Mouse (Mus musculus): ENCODE data around the gene Mymx. TPM values are rescaled to one million over a fixed set of nuclear protein-coding genes. Genes with fewer than 3 reads are reported as not detected.
A peak's percentile ranks its signal among the peaks of the same experiment; 100 is the strongest.

The Mymx gene
- polyA plus RNA-seq, 1 experiment from 2014 or later: not detected

DNA sequence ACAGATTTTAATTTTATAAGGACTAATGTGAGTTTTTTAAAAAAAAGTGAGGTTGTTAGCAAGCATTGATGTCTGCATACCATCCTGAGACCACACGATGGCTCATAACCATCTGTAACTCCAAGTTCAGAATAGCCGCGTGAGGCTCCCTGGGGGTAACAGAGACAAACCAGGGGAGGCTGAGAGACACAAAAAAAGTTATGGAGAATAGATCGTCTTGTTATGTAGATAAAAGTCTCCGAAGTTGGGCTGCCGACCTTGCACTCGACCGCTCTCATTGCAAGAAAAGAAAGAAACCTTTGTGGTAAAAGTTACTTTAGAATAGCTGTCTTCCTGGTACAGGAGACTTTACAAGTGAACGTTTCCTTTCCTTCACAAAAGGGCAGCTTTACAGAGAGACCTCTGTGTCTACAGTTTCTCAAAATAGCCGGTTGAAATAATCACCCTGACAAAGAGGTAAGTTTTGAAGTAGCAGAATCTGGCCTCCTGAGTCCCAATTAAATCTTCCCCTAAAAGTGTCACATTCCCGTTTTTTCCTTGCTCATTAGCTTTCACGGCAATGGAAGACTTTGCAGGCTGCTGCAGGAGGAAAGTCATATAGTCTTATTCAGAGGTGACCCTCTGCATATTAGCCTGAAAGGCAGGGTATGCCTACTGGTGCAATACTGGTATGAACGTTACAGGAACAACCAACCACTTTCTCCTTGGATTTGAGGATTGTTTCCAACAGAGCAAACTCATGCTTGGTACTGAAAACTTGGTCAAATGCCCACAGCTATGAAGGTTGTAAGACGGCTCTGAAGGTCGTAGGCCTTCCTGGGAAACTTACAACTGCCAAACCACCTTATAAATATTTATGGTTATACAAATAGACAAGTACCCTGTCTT lies 5.3 kb upstream of the Mymx start:
- H3K4me1 ChIP-seq (replicated peaks): no peaks in the 10 kb centered on the region
- H3K27me3 ChIP-seq: no peaks in the 10 kb centered on the region
- H3K9me3 ChIP-seq: no peaks in the 10 kb centered on the region
- no peak overlapping the region for H3K9ac ChIP-seq
- WGBS: 77% methylated on average over 15 of the region's 15 CpGs
- H3K27ac ChIP-seq (replicated peaks): no peak overlapping the region
- no peak for ATAC-seq (ENCODE audit: low FRiP score, low read depth)
- H3K4me2 ChIP-seq: no peak overlapping the region
- H3K36me3 ChIP-seq: no peaks in the 10 kb centered on the region
- H3K4me3 ChIP-seq: no peak overlapping the region

DNA sequence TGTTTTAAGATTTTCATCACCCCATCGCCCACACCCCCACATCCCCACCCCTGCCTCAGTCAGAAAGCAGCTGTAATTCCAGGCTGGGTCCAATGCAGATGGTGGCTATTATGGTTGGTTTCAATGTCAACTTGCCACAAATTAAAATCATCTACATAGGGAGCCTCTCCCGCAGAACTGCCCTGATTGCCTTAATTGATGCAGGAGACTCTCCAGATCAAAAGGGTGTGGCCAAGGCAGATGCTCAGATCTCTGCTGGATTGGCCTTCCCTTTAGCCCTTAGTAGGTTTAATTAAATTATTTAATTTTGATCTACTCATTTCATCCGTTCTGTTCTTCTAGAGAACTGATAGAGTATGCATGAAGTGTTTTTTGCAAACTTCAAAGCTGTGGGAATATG lies 1.1 kb upstream of the Mymx start:
- Histone ChIP-seq H3K4me2 (no peak overlapping the region), H3K9me3 (no peaks in the 10 kb centered on the region), H3K27me3 (peaks cover 16% of the 10 kb centered on the region), H3K4me3 (no peak overlapping the region), H3K9ac (no peak overlapping the region), H3K27ac (replicated peaks) (no peak overlapping the region), H3K36me3 (no peaks in the 10 kb centered on the region), H3K4me1 (replicated peaks) (peaks cover 16% of the 10 kb centered on the region)
- no peak for ATAC-seq (ENCODE audit: low FRiP score, low read depth)
- WGBS: 78% methylated on average over 3 of the region's 3 CpGs

DNA sequence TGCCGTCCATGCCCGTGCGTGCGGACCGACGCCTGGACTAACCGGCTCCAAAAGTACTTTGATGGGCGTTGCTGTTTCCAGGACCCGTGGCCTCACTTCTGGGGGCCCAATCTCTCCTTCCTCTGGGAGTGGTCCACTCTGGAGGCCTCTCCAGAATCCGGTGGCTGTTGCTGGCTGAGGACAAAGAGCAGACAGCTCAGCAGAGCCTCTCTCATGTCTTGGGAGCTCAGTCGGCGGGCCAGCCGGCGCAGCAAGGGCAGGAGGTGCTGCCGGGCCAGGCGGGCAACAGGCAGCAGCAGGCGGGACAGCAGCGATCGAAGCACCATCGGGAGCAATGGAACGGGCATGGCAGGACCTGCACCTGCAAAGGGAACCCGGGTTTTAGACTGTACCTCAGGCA lies 577 bp downstream of the Mymx start:
- Histone ChIP-seq H3K27ac (replicated peaks) (no peak overlapping the region), H3K9ac (no peak overlapping the region), H3K27me3 (peaks cover 16% of the 10 kb centered on the region), H3K4me3 (no peak overlapping the region), H3K9me3 (no peaks in the 10 kb centered on the region), H3K4me2 (no peak overlapping the region), H3K4me1 (replicated peaks) (peaks cover 25% of the 10 kb centered on the region), H3K36me3 (no peaks in the 10 kb centered on the region)
- ATAC-seq (ENCODE audit: low FRiP score, low read depth): no peak
- WGBS: 15% methylated on average over 22 of the region's 22 CpGs

DNA sequence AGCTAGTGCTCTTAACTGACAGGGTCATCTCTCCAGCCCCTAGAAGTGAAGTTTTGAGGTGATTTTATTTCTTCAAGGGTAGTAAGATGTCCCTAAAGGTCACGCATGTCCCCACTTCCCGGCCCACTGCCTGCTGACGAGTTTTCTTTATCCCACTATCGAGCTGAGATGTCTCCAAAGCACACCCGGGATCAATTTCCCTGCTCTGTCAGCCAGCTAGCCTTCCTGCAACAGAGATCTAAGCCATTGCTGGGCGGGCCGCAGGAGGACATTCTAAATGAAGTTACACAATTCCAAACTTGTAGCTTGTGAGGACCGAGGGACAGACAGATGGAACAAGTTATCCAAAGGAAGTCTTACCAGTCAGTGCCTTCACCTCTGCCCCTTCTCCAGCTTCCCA lies 1.6 kb downstream of the Mymx start:
- no peak overlapping the region for H3K27ac ChIP-seq (replicated peaks)
- 63% methylated on average over 8 of the region's 8 CpGs for WGBS

DNA sequence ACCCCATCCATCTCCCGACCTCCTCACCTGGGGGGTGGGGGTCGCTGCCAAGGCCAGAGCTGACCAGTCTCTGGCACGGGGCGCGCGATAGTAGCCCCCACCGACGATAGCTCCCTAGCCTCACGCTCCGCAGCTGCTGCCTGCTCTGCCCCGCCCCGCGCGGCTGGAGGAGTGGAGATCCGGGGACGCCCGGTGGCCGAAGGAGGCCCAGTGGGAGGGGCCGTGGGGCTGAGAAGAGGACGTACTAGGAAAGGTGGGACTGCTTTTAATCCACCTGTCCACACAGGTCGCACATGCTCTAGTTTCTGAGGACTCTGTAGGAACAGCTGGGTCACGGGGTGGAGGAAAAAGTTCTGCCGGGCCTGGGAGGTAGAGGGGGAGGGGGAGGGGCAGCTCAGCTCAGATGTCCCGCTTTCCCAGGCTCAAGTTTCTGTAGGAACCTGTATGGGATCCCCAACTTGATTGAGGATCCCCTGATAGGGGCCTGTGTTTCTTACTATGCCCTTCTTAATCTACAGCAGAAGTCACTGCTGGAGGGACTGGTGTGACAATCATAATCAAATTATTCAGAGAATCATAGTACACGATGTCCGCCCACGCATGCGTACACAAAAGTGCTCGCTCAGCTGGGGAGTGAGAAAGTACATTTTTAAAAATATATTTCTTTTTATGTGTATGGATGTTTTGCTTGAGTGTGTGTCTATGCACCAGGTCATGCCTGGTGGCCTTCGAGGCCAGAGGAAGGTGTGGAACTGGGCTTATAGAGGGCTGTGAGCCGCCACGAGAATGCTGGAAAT lies 2.3 kb downstream of the Mymx start, which contains the start of gene Slc29a1:
Slc29a1 (minus strand) TSS at position 161 of the 797 bp plus-strand sequence.
- H3K36me3 ChIP-seq: no peaks in the 10 kb centered on the region
- H3K9me3 ChIP-seq: no peaks in the 10 kb centered on the region
- no peak for ATAC-seq (ENCODE audit: low FRiP score, low read depth)
- H3K27ac ChIP-seq (replicated peaks): no peak within 1 kb of the TSS
- peak within 1 kb of the TSS; percentile 24 for H3K4me3 ChIP-seq
- peaks cover 42% of the 10 kb centered on the region for H3K4me1 ChIP-seq (replicated peaks)
- H3K27me3 ChIP-seq: peaks cover 16% of the 10 kb centered on the region
- peak within 1 kb of the TSS; percentile 60 for H3K4me2 ChIP-seq
- WGBS: 17% methylated on average over 32 of the region's 32 CpGs
- H3K9ac ChIP-seq: peak within 1 kb of the TSS; percentile 37

More for the DNA sequence above, 1.6 kb downstream of the Mymx start:
- no peak overlapping the region for H3K9ac ChIP-seq
- no peak overlapping the region for H3K4me3 ChIP-seq
- peaks cover 36% of the 10 kb centered on the region for H3K4me1 ChIP-seq (replicated peaks)
- no peaks in the 10 kb centered on the region for H3K36me3 ChIP-seq
- peaks cover 16% of the 10 kb centered on the region for H3K27me3 ChIP-seq
- no peaks in the 10 kb centered on the region for H3K9me3 ChIP-seq
- no peak overlapping the region for H3K4me2 ChIP-seq
- no peak for ATAC-seq (ENCODE audit: low FRiP score, low read depth)

DNA sequence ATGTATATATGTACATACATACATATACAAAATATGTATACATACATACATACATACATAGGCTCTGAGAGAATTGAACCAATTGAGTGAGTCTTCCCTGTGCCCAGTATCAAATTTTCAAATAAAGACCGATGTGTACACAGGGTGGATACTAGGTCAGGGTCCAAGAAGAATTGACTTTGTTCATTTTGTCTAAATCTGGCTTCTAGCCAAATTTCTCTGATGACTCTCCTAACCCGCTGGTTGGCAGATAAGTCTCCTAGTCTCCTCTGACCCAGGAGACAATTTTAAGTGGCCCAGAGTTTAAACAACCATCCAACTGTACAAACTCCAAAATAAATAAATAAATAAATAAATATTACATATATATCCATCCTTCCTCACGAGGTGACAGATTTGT lies 3.0 kb downstream of the Mymx start:
- peaks cover 49% of the 10 kb centered on the region for H3K4me1 ChIP-seq (replicated peaks)
- no peak for ATAC-seq (ENCODE audit: low FRiP score, low read depth)
- H3K9me3 ChIP-seq: no peaks in the 10 kb centered on the region
- H3K27me3 ChIP-seq: peaks cover 16% of the 10 kb centered on the region
- no peak overlapping the region for H3K27ac ChIP-seq (replicated peaks)
- no peak overlapping the region for H3K9ac ChIP-seq
- 33% methylated on average over 3 of the region's 3 CpGs for WGBS
- no peak overlapping the region for H3K4me3 ChIP-seq
- peak overlapping the region; percentile 60 for H3K4me2 ChIP-seq
- no peaks in the 10 kb centered on the region for H3K36me3 ChIP-seq

DNA sequence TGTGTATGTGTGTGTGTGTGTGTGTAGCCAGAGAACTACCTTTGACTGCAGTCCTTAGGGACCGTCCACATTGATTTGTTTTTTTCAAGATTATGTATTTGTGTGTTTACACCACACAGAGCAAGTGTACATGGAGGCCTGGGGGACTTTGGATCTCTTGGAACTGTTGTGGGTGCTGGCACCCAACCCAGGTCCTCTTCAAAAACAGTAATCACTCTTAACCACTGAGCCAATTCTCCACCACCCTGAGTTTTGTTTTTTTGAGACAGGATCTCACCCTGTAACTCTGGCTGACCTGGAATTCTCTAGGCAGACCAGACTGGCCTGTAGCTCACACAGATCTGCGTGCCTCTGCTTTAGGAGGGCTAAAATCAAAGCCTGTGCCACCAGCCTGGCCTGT lies 3.5 kb downstream of the Mymx start:
- 88% methylated on average over 2 of the region's 2 CpGs for whole genome bisulfite sequencing
- Histone ChIP-seq H3K4me3 (no peak overlapping the region), H3K36me3 (no peaks in the 10 kb centered on the region), H3K27me3 (peaks cover 16% of the 10 kb centered on the region), H3K4me1 (replicated peaks) (peaks cover 54% of the 10 kb centered on the region), H3K9me3 (no peaks in the 10 kb centered on the region), H3K9ac (no peak overlapping the region), H3K4me2 (no peak overlapping the region), H3K27ac (replicated peaks) (no peak overlapping the region)
- ATAC-seq (ENCODE audit: low FRiP score, low read depth): no peak

DNA sequence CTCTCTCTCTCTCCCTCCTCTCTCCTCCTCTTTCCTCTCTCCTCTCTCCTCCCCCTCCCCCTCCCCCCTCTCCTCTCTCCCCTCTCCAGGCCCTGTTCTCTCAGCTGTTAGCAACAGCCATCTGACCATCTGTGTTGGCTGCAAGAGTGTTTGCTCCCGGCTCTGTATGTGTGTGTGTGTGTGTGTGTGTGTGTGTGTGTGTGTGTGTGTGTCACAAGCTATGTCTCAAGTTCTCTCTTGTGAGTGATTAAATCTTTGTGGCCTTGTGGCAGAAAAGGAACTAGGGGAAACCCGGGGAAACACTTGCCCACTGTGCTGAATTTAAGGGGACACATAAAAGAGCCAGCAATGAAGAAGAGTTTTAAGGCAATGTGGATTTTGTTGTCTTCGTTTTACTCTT lies 4.1 kb downstream of the Mymx start:
- 0 out of 2 replicates have a peak overlapping the region, but pooled peaks have one; percentile 1 for H3K27ac ChIP-seq (replicated peaks)
- peaks cover 57% of the 10 kb centered on the region for H3K4me1 ChIP-seq (replicated peaks)
- no peaks in the 10 kb centered on the region for H3K36me3 ChIP-seq
- H3K9me3 ChIP-seq: no peaks in the 10 kb centered on the region
- 47% methylated on average over 3 of the region's 3 CpGs for WGBS
- peaks cover 16% of the 10 kb centered on the region for H3K27me3 ChIP-seq
- H3K9ac ChIP-seq: no peak overlapping the region
- no peak overlapping the region for H3K4me3 ChIP-seq
- H3K4me2 ChIP-seq: no peak overlapping the region
- no peak for ATAC-seq (ENCODE audit: low FRiP score, low read depth)

DNA sequence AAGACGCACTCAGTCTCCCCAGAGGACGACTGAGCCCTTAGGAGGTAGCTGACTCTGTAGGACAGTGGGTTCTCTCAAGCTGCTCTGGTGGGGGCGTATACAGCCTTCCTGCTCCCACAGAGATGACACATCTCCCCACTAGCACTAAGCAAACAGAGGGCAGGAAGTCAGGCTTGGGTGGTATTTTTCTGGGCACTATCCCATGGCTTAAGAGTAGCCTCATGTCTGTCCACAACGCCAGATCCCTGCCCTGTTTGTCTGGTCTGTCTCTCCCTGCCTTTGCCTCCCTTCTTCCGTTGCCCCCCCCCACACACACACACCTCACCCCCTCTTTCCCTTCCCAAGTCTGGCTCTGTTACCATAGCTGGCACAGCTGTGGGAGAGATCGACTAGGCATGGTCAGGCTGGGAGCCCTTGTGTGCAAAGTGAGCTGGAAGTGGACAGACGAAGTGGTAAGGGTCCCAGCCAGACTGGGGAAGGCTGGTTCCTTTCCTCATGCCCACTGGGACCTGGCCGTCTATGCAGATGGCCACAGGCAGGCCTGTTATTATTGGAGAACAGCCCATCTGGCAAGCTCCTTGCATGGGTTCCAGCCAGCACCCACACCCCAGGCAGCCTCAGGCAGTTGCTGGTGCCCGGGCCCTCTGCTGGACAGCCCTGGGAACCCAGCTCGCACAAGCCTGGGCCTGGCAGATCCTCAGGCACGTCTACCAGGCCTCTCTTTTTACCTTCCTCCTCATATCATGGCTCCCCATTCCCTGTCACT lies 5.1 kb downstream of the Mymx start:
- WGBS: 23% methylated on average over 11 of the region's 11 CpGs
- H3K27me3 ChIP-seq: peaks cover 16% of the 10 kb centered on the region
- H3K4me2 ChIP-seq: no peak overlapping the region
- H3K36me3 ChIP-seq: no peaks in the 10 kb centered on the region
- no peak overlapping the region for H3K9ac ChIP-seq
- peak; percentile 55 for ATAC-seq (ENCODE audit: low FRiP score, low read depth)
- H3K27ac ChIP-seq (replicated peaks): peak overlapping the region; percentile 65
- no peaks in the 10 kb centered on the region for H3K9me3 ChIP-seq
- H3K4me3 ChIP-seq: no peak overlapping the region
- peaks cover 66% of the 10 kb centered on the region for H3K4me1 ChIP-seq (replicated peaks)

DNA sequence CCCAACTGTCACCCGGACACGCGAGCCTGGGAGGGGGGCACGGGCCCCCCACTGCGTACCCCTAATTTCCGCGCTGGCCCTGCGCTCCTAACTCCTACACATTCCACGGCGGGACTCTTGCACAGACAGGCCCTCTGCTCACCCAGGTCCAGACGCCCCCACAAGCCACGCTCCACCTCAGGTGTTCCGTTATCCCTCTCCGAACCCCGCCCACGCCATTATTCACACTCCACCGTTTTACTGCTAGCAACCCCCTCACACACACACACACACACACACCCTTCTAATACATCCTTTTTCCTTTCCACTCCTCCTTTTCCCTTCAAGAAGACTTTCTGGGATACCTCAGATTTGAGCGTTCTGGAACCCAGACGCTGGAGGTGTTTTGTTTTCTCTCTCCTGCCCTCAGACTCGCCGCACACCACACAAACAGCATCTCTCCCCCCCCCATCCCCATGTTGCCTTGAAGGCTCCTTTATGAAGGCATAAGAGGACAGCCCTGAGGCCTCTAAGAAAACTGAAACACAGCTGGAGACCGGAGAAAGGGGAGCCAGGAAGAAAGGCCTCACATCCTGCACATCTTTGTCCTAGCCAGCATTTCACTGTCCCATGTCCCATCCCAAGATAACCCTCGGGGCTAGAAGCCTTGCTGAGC lies 6.0 kb downstream of the Mymx start:
- Histone ChIP-seq H3K9me3 (no peaks in the 10 kb centered on the region), H3K9ac (peak overlapping the region; percentile 57), H3K4me2 (peak overlapping the region; percentile 97), H3K4me1 (replicated peaks) (peaks cover 63% of the 10 kb centered on the region), H3K27ac (replicated peaks) (peak overlapping the region; percentile 65), H3K36me3 (no peaks in the 10 kb centered on the region), H3K4me3 (peak overlapping the region; percentile 55), H3K27me3 (peaks cover 9% of the 10 kb centered on the region)
- WGBS: 4% methylated on average over 23 of the region's 23 CpGs
- ATAC-seq (ENCODE audit: low FRiP score, low read depth): peak; percentile 20
